Mouse (Mus musculus) heart, embryonic 13.5 days (tissue): Measurements from ENCODE around the gene Cldn6. TPM values are rescaled to one million over a fixed set of nuclear protein-coding genes. Genes with fewer than 3 reads are reported as not detected.

Source experiments
- ATAC-seq: fragments of 200-750 bp; cut with Nextera tagmentation; 2 replicates; pipeline ENCODE4 v1.8.0; 2017; ENCODE audit warnings: moderate TSS enrichment; ENCODE audit not compliant: insufficient number of reproducible peaks, low FRiP score, low TSS enrichment; ENCODE audit errors: extremely low read depth
- H3K27ac ChIP-seq: fragments of 300-500 bp; sonication (generic); replicated peaks from 2 replicates; pipeline ENCODE4 v1.5.1; 2015; ENCODE audit warnings: moderate library complexity, mild to moderate bottlenecking, inconsistent platforms
- H3K27me3 ChIP-seq: fragments of 300-500 bp; sonication (generic); replicated peaks from 2 replicates; pipeline ENCODE4 v1.6.1; 2015; ENCODE audit warnings: mild to moderate bottlenecking, inconsistent platforms
- H3K36me3 ChIP-seq: fragments of 300-500 bp; sonication (generic); 2 replicates; pipeline ENCODE4 v1.6.1; 2015; ENCODE audit warnings: mild to moderate bottlenecking, inconsistent platforms
- H3K4me1 ChIP-seq: fragments of 300-500 bp; sonication (generic); 2 replicates; pipeline ENCODE4 v1.6.1; 2015; ENCODE audit warnings: inconsistent platforms
- H3K4me2 ChIP-seq: fragments of 300-500 bp; sonication (generic); 2 replicates; pipeline ENCODE4 v1.6.1; 2015; ENCODE audit warnings: inconsistent platforms, mild to moderate bottlenecking, moderate library complexity
- H3K4me3 ChIP-seq: fragments of 300-500 bp; sonication (generic); 2 replicates; pipeline ENCODE4 v1.5.1; 2015; ENCODE audit warnings: moderate library complexity, mild to moderate bottlenecking, inconsistent platforms
- H3K9ac ChIP-seq: fragments of 300-500 bp; sonication (generic); 2 replicates; pipeline ENCODE4 v1.6.1; 2015; ENCODE audit warnings: inconsistent platforms, mild to moderate bottlenecking, moderate library complexity
- H3K9me3 ChIP-seq: fragments of 300-500 bp; sonication (generic); 2 replicates; pipeline ENCODE4 v1.6.1; 2016; ENCODE audit warnings: inconsistent platforms
- WGBS: fragments of 180-500 bp; shearing (Covaris S2); methylation state at CpG from one replicate; pipeline ENCODE4 v1.1.7; 2015; ENCODE audit warnings: mixed read lengths; 5-methylcytosine and 5-hydroxymethylcytosine counted together
- polyA plus RNA-seq: library from polyadenylated mRNA; unstranded; fragments of >200 nt; fragmentation: Nextera tagmentation; extraction: Ambion mirVana; gene quantifications from 2 replicates; pipeline ENCODE4 v1.2.1, GENCODE M21; 2015

The Cldn6 gene
- polyA plus RNA-seq, 1 experiment from 2014 or later: 10.7 TPM

DNA sequence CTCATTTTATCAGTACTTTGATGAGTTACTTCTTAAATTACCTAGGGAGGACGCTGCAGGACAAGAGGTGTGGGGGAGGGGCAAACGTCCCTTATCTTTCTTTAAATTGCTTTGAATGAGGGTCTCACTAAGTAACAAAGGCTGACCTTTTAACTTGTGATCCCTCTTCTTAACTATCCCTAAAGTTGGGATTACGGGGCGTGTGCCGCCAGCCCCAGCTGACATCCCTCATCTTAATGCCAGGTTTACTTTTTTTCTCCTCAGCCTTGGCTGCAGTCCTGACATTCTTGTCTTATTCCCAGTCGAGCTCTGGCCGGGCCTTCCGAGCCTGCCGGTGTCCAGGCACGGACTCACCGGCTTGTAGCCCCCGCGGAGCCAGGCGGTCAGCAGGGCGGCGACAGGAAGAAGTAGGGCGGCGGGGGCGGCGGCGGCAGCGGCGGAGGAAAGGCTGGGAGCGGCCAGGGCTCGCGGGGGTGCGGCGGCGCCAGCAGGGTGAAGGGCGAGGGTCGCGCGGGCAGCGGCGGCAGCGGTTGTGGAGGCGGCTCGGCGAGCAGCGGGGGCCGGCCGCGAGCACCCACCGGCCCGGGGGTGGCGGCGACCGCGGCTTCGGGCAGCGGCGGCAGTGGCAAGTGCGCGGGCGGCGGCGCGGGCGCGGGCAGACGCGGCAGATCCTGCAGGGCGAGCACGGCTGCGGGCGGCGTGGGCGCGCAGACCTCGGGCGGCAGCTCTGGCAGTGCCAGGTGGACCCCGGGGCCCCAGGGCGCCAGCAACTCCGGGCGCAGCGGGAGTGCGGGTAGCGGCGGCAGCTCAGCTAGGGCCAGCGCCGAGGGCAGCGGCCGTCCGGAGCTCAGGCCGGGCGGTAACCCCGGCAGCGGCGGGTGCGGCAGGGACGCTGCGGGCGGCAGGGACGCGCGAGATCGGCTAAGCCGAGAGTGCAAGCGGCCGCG is 20.4 kb downstream of the Cldn6 start:
- no peak overlapping the region for H3K27ac ChIP-seq
- no peak for ATAC-seq
- H3K4me2 ChIP-seq: peak overlapping the region; percentile 100
- under 1% methylated on average over 85 of the region's 101 CpGs for WGBS
- peaks cover 10% of the 10 kb centered on the region for H3K4me1 ChIP-seq
- H3K9ac ChIP-seq: peak overlapping the region; percentile 81
- H3K36me3 ChIP-seq: no peaks in the 10 kb centered on the region
- peak overlapping the region; percentile 76 for H3K4me3 ChIP-seq
- no peaks in the 10 kb centered on the region for H3K9me3 ChIP-seq
- H3K27me3 ChIP-seq: peaks cover 89% of the 10 kb centered on the region

DNA sequence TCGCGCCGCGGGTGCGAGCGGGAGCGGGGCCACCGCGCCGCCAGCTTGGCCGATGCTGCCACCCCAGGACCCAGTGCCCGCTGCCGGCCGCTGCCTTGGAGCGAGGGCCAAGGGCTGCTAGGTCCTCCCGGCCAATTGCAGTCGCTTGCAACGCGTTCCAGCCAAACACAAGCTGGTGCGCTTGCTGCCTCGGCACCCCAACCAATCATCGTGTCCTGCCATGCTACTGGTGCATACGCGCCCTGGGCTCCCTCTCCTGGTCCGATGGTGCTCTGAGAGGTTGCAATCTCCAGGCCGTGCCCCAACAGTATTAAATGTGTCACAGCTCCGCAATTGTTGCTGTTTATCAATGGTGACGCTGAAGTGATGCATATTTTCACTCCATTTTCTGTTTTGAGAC is 21.0 kb downstream of the Cldn6 start:
- peak; percentile 86 for ATAC-seq
- no peaks in the 10 kb centered on the region for H3K36me3 ChIP-seq
- H3K27me3 ChIP-seq: peaks cover 88% of the 10 kb centered on the region
- H3K9me3 ChIP-seq: no peaks in the 10 kb centered on the region
- peak overlapping the region; percentile 100 for H3K4me2 ChIP-seq
- peak overlapping the region; percentile 81 for H3K9ac ChIP-seq
- under 1% methylated on average over 28 of the region's 28 CpGs for WGBS
- peaks cover 10% of the 10 kb centered on the region for H3K4me1 ChIP-seq
- peak overlapping the region; percentile 76 for H3K4me3 ChIP-seq
- no peak overlapping the region for H3K27ac ChIP-seq

DNA sequence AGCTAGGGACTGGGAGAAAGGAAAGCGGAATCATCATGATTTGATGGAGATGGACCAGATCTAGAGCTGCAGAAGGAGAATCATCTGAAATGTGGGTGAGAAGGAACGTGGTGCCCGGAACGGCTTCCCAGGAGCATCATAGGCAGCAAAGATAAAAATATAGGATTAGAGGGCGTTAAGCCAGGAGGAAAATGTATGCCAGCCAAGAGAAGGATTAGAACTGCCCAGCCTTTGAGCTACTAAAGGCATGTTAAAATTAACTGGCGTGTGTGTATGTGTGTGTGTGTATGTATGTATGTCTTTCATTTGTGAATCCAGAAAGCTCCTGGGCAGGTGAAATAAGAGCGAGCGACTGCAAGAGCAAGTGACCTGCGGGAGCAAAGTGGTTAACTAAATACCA is 24.3 kb downstream of the Cldn6 start:
- Histone ChIP-seq H3K9ac (no peak overlapping the region), H3K4me1 (peaks cover 10% of the 10 kb centered on the region), H3K9me3 (no peaks in the 10 kb centered on the region), H3K4me2 (no peak overlapping the region), H3K27ac (no peak overlapping the region), H3K4me3 (no peak overlapping the region), H3K36me3 (no peaks in the 10 kb centered on the region), H3K27me3 (peaks cover 85% of the 10 kb centered on the region)
- 73% methylated on average over 9 of the region's 9 CpGs for WGBS
- no peak for ATAC-seq

DNA sequence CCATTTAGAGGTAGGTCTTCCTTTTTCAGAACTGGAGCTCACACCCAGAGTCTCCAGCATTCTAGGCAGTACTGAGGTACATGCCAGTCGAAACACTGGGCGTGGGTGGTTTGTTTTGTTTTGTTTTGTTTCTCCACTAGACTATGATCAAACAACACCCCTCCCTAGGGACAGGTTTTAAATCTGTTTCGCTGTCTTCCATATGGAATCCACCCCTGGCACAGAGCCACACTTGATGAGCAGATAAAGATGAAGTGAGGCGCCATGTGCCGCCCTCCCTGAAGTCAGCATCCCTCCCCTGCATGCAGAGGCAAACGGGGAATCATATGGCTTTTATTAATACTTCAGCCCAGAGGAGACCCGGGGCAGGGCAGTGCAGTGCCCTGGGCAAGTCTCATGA is 25.7 kb downstream of the Cldn6 start:
- no peaks in the 10 kb centered on the region for H3K36me3 ChIP-seq
- no peak for ATAC-seq
- no peak overlapping the region for H3K9ac ChIP-seq
- H3K4me2 ChIP-seq: no peak overlapping the region
- peaks cover 77% of the 10 kb centered on the region for H3K27me3 ChIP-seq
- H3K27ac ChIP-seq: no peak overlapping the region
- no peak overlapping the region for H3K4me3 ChIP-seq
- H3K4me1 ChIP-seq: 0 out of 2 replicates have a peak, but pooled peaks cover 2% of the 10 kb centered on the region
- H3K9me3 ChIP-seq: no peaks in the 10 kb centered on the region
- WGBS: 49% methylated on average over 7 of the region's 7 CpGs

DNA sequence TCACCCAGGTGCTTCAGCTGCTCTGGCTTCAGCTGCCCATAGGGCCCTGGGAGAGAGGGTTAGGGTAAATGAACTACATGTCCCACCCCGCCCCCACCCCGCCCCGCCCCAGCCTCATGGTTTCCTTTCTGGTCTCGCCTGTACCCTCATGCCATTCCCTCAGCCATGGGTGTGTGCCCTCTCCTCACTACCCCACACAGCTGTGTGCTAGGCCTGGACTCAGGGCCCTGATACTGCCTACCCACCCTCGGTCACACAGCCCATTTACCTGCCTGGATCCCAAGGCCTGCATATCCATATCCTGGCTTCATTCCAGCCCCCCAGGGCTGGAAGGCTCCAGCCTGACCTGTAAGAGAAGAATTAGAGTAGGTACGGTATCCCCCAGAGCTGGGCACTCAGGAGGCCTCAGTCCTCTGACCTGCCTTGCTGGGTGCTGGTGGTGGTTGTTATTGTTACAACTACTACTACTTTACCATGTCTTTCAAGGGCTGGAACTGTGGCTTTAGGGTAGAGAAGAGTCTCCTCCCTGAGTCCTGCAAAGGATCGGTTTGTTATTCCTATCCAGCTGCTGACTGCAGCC is 26.6 kb downstream of the Cldn6 start:
- no peak overlapping the region for H3K9ac ChIP-seq
- 57% methylated on average over 7 of the region's 7 CpGs for WGBS
- no peak overlapping the region for H3K4me3 ChIP-seq
- H3K27me3 ChIP-seq: peaks cover 77% of the 10 kb centered on the region
- ATAC-seq: no peak
- H3K4me1 ChIP-seq: no peaks in the 10 kb centered on the region
- no peak overlapping the region for H3K27ac ChIP-seq
- H3K4me2 ChIP-seq: no peak overlapping the region
- H3K36me3 ChIP-seq: no peaks in the 10 kb centered on the region
- no peaks in the 10 kb centered on the region for H3K9me3 ChIP-seq

DNA sequence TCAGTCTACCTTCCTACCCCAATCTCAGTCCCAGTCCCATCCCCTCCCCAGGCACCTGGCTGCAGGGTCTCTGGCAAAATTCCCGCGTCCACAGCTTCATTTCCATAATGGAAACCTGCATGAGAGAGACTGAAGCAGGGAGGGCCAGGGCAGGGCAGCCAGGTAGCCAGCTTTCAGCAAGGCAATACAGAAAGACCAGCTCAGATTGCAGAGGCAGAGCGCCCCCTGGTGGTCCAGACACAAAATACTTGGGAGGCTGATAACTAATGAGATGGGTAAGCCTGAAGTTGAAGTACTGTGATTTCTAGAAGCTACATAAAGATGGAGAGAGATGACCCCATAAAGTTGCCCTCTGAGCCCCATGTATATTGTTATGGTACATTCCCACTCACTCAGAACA is 27.2 kb downstream of the Cldn6 start:
- H3K9me3 ChIP-seq: no peaks in the 10 kb centered on the region

DNA sequence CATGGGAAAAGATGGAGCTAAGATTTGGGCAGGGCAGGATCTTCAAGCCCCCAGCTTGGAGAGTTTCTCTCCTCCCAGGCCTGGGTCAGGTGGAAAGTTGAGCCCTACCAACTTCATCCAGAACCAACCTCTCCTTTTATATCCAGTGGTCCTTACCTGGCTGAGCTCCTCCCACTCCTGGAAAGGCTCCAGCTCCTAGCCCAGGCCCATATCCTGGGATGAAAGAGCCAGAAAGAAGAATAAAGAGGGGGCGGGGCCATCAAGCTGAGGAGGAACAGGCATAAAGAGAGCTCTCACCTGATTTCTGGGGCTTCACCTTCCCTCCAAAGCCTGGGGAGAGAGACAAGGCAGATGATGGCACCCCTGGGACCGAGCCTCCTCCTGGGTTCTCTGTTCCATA is 38.0 kb downstream of the Cldn6 start:
- no peak overlapping the region for H3K27ac ChIP-seq
- whole genome bisulfite sequencing: 50% methylated on average over 2 of the region's 2 CpGs
- H3K9me3 ChIP-seq: no peaks in the 10 kb centered on the region
- peaks cover 42% of the 10 kb centered on the region for H3K27me3 ChIP-seq
- no peaks in the 10 kb centered on the region for H3K36me3 ChIP-seq
- H3K4me3 ChIP-seq: no peak overlapping the region
- ATAC-seq: no peak
- H3K4me2 ChIP-seq: no peak overlapping the region
- no peaks in the 10 kb centered on the region for H3K4me1 ChIP-seq
- no peak overlapping the region for H3K9ac ChIP-seq

More for the DNA sequence above, 27.2 kb downstream of the Cldn6 start:
- Histone ChIP-seq H3K9ac (no peak overlapping the region), H3K27me3 (peaks cover 75% of the 10 kb centered on the region), H3K4me2 (no peak overlapping the region), H3K27ac (no peak overlapping the region), H3K4me3 (no peak overlapping the region), H3K4me1 (no peaks in the 10 kb centered on the region), H3K36me3 (no peaks in the 10 kb centered on the region)
- WGBS: 0% methylated on average over 3 of the region's 3 CpGs
- ATAC-seq: no peak

DNA sequence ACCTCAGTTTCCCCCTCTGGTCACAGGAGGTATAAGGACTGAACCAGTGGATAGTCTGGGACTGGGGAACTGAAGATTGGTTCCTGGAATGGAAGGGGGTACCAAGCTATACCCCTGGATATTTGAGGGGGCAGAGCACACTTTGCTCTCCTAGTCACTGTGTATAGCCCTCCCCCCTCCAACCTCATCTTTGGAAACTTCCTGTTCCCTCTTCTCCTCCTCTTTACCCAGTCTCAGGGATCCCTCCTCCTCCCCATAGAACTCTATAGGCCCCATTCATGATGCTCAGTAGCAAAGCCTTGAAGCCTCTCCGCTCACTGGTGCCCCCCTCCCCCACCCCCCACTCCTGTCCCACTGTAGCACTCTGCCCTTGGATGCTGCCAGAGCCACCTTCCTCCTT is 40.4 kb downstream of the Cldn6 start:
- Histone ChIP-seq H3K4me1 (no peaks in the 10 kb centered on the region), H3K27ac (no peak overlapping the region), H3K36me3 (no peaks in the 10 kb centered on the region), H3K4me2 (no peak overlapping the region), H3K27me3 (peaks cover 27% of the 10 kb centered on the region), H3K9ac (no peak overlapping the region), H3K4me3 (no peak overlapping the region), H3K9me3 (no peaks in the 10 kb centered on the region)
- ATAC-seq: no peak
- WGBS: 23% methylated on average over 1 of the region's 1 CpGs

DNA sequence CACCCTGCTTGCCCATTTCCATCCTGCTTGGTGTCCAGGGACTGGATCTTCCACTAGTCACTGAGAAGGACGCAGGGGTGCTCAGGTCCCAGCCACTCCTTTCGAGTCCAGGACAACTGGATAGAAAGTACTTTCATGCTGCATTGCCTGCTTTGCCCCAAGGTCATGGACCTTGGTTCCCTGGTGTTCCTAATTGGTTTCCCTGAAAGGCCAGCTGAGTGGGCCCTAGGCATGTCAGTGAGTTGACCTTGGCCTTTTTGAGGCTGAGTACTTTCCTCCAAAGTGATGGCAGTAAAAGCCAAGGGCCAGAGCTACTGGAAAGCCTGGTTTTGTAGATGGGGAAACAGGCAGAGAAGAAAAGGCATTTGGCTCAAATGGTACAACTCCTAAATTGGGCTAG is 42.8 kb downstream of the Cldn6 start:
- ATAC-seq: no peak
- 83% methylated on average over 2 of the region's 2 CpGs for WGBS
- Histone ChIP-seq H3K27ac (no peak overlapping the region), H3K4me2 (no peak overlapping the region), H3K27me3 (peaks cover 24% of the 10 kb centered on the region), H3K36me3 (no peaks in the 10 kb centered on the region), H3K9me3 (no peaks in the 10 kb centered on the region), H3K9ac (no peak overlapping the region), H3K4me3 (no peak overlapping the region), H3K4me1 (peaks cover 7% of the 10 kb centered on the region)

DNA sequence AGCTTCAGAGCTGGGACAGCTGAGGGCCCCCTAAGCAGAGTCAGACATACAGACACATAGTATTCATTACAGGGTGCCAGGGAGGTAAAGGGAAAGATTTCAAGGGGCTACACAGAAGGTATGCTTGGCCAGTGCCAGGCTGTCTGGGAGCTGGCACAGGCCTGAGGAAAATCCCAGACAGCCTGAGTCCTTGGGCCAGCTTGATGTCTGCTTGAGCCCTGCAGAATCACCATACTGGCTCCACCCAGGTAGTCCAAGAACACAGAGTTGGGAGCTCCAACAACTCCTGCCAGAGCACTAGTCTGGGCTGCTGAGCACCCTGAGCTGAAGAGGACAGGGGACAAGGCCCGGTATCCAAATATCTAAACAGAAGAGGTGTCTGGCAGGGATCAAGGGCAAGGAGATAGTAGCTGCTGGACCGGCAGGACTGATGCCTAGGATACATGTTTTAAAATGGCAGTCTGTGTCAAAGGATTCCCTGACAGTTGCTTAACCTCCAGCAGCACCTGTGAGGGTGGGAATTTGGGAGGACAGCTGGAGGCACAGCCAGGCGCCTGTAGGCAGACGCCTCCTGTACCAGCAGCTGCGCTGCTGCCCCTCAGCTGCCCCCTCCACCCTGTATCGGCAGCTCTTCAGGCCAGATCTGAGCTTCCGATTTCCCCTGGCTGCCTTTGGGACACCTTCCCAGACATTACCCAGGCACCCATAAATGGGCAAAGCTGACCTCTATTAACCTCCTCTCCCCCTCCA is 43.5 kb downstream of the Cldn6 start, which contains the start of gene 1520401A03Rik:
1520401A03Rik (minus strand) TSS at position 408 of the 750 bp plus-strand sequence.
- ATAC-seq: no peak
- H3K4me3 ChIP-seq: no peak within 1 kb of the TSS
- no peak within 1 kb of the TSS for H3K27ac ChIP-seq
- H3K4me1 ChIP-seq: peaks cover 13% of the 10 kb centered on the region
- H3K36me3 ChIP-seq: no peaks in the 10 kb centered on the region
- no peaks in the 10 kb centered on the region for H3K9me3 ChIP-seq
- H3K27me3 ChIP-seq: peaks cover 24% of the 10 kb centered on the region
- H3K9ac ChIP-seq: 0 out of 2 replicates have a peak within 1 kb of the TSS, but pooled peaks have one; percentile 1
- H3K4me2 ChIP-seq: no peak within 1 kb of the TSS
- 36% methylated on average over 7 of the region's 7 CpGs for WGBS

DNA sequence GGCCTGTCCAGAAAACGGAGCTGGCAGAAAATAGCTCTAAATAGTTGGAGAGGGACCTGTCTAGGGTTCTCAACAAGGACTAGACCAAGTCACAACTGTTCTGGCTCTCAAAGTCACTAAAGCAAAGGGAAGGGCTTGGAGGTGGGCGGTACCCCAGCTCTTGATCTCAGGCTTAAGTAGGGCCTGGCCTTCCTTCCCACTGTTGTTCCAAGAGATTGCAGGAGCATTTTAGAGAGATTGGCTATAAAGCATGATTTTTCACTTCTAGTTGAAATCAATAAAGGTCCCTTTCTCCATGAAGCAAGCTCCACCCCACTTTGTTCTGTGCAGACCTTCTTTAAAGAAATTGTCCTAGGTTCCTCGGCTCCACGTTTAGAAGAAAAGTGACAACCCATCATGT is 46.4 kb downstream of the Cldn6 start:
- WGBS: 60% methylated on average over 4 of the region's 4 CpGs
- Histone ChIP-seq H3K4me3 (peak overlapping the region; percentile 76), H3K27ac (peak overlapping the region; percentile 59), H3K9ac (peak overlapping the region; percentile 79), H3K36me3 (no peaks in the 10 kb centered on the region), H3K4me2 (peak overlapping the region; percentile 73), H3K27me3 (0 out of 2 replicates have a peak, but pooled peaks cover 3% of the 10 kb centered on the region), H3K4me1 (peaks cover 17% of the 10 kb centered on the region), H3K9me3 (no peaks in the 10 kb centered on the region)
- ATAC-seq: no peak
